Mouse (Mus musculus): ENCODE data around the gene Pdlim7. TPM values are rescaled to one million over a fixed set of nuclear protein-coding genes. Genes with fewer than 3 reads are reported as not detected.

Gene Pdlim7
- total RNA-seq, 2 experiments from 2014 or later: 458 to 513 TPM

- DNase-seq: peak; percentile 64
These were observed 27.3 kb downstream of the Pdlim7 start for GRCm38 (mm10) chr13:55486029-55486794.

GRCm38 (mm10) chr13:55484520-55485088 is 28.9 kb downstream of the Pdlim7 start:
- DNase-seq: no peak

GRCm38 (mm10) chr13:55483593-55483992 is 29.9 kb downstream of the Pdlim7 start:
- no peak for DNase-seq

GRCm38 (mm10) chr13:55483071-55483470 is 30.4 kb downstream of the Pdlim7 start:
- no peak for DNase-seq

- no peak for DNase-seq
These were observed 30.9 kb downstream of the Pdlim7 start for GRCm38 (mm10) chr13:55482542-55482941.

- no peak for DNase-seq
These were observed 33.5 kb downstream of the Pdlim7 start for GRCm38 (mm10) chr13:55479929-55480328.

GRCm38 (mm10) chr13:55479008-55479407 is 34.5 kb downstream of the Pdlim7 start:
- no peak for DNase-seq

GRCm38 (mm10) chr13:55478036-55478435 is 35.4 kb downstream of the Pdlim7 start:
- no peak for DNase-seq

GRCm38 (mm10) chr13:55477492-55477891 is 36.0 kb downstream of the Pdlim7 start:
- DNase-seq: no peak

- DNase-seq: no peak
These were observed 37.2 kb downstream of the Pdlim7 start for GRCm38 (mm10) chr13:55476256-55476655.

GRCm38 (mm10) chr13:55475750-55476149 is 37.7 kb downstream of the Pdlim7 start:
- DNase-seq: no peak

- no peak for DNase-seq
These were observed 38.8 kb downstream of the Pdlim7 start for GRCm38 (mm10) chr13:55474621-55475069.

GRCm38 (mm10) chr13:55473961-55474360 is 39.5 kb downstream of the Pdlim7 start:
- DNase-seq: no peak

- DNase-seq: no peak
These were observed 40.2 kb downstream of the Pdlim7 start for GRCm38 (mm10) chr13:55473076-55473831.

GRCm38 (mm10) chr13:55472132-55473022 is 41.1 kb downstream of the Pdlim7 start:
- peak; percentile 62 for DNase-seq

- DNase-seq: no peak
These were observed 41.7 kb downstream of the Pdlim7 start for GRCm38 (mm10) chr13:55471819-55472131.

GRCm38 (mm10) chr13:55471156-55471818 is 42.2 kb downstream of the Pdlim7 start:
- peak; percentile 89 for DNase-seq

GRCm38 (mm10) chr13:55470372-55470771 is 43.1 kb downstream of the Pdlim7 start:
- DNase-seq: no peak

GRCm38 (mm10) chr13:55468851-55469560 is 44.5 kb downstream of the Pdlim7 start:
- DNase-seq: peak; percentile 63

GRCm38 (mm10) chr13:55465830-55466440 is 47.5 kb downstream of the Pdlim7 start:
- DNase-seq: no peak

Measured in gastrocnemius, postnatal 10 days (tissue).